ENCODE assay signal across 25 mouse cellular contexts in the genomic region with DNA sequence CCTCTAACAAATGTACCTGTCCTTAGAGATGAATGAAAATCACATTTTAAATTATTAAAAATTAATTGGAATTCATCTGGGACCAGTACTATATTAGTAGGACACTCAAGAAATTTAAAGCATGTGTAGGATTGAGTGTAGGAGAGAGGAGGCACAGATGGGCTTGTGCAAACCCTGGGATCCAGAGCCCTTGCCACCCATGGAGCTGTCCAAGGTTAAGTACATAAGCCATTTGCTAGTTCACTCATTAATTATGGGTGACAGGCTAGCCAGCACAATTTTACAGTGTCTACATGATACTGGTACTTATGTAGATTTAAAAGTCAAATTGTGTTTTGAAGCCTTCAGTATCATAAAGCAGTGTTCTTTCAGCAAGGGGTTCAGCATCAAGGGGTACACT.
A peak's percentile ranks its signal among the peaks of the same experiment; 100 is the strongest.
DNase-seq lines count a peak whose midpoint lies in the region; ATAC-seq and TF ChIP-seq lines count a peak whose summit lies in the region.
"Had no signal": no experiment of that assay in that cellular context is flagged by ENCODE, and none has a peak within 500 bp of the region (broad histone marks: within the 10 kb centered on the region; RNA-seq: fewer than 3 reads in every experiment).

No protein-coding gene starts in this region.

- no peaks in the 10 kb centered on the region for H3K4me1 ChIP-seq in kidney, embryonic 15.5 days
- H3K4me1 ChIP-seq in stomach, embryonic 14.5 days (ENCODE audit: control insufficient read depth, insufficient read depth, low read length), result no peaks in the 10 kb centered on the region
- H3K4me1 ChIP-seq in stomach, postnatal 0 days (replicated peaks; ENCODE audit: control insufficient read depth, insufficient read depth), result no peaks in the 10 kb centered on the region
- H3K4me1 ChIP-seq: heart, embryonic 12.5 days; limb, embryonic 15.5 days; midbrain, embryonic 12.5 days had no signal

- TF ChIP-seq CTCF in stomach, postnatal 0 days (IDR thresholded peaks at IDR 0.05; ENCODE audit: low read depth), result no peak

- H3K27ac ChIP-seq in kidney, embryonic 15.5 days, result no peak overlapping the region
- H3K27ac ChIP-seq in stomach, embryonic 14.5 days (ENCODE audit: low read length), result no peak overlapping the region
- no peak overlapping the region for H3K27ac ChIP-seq in stomach, postnatal 0 days (replicated peaks)
- H3K27ac ChIP-seq: hindbrain, postnatal 0 days; limb, embryonic 15.5 days; midbrain, embryonic 12.5 days had no signal

- no peak for TF ChIP-seq EP300 in stomach, postnatal 0 days (optimal IDR thresholded peaks at IDR 0.05)

- no peak overlapping the region for H3K4me2 ChIP-seq in kidney, embryonic 15.5 days
- H3K4me2 ChIP-seq in stomach, embryonic 14.5 days (replicated peaks; ENCODE audit: low read depth, low read length), result no peak overlapping the region
- no peak overlapping the region for H3K4me2 ChIP-seq in stomach, postnatal 0 days (replicated peaks; ENCODE audit: low read depth)
- H3K4me2 ChIP-seq: heart, embryonic 12.5 days; limb, embryonic 15.5 days; midbrain, embryonic 12.5 days had no signal

- no peaks in the 10 kb centered on the region for H3K9me3 ChIP-seq in kidney, embryonic 15.5 days (replicated peaks)
- no peaks in the 10 kb centered on the region for H3K9me3 ChIP-seq in stomach, embryonic 14.5 days (ENCODE audit: control insufficient read depth, low read depth, low read length)
- no peaks in the 10 kb centered on the region for H3K9me3 ChIP-seq in stomach, postnatal 0 days (ENCODE audit: control insufficient read depth, low read length)
- H3K9me3 ChIP-seq: heart, embryonic 12.5 days; limb, embryonic 15.5 days; midbrain, embryonic 12.5 days had no signal

- no peak for DNase-seq in kidney, adult 9 months
- DNase-seq in stomach, postnatal 0 days (ENCODE audit: low spot score), result no peak
- DNase-seq in embryo, embryonic 9.5 days (ENCODE audit: extremely low spot score), result peak; percentile 4
- DNase-seq in frontal cortex, postnatal 10 days (ENCODE audit: low spot score in 2 of 2), result no peak
- DNase-seq: adrenal gland, postnatal 10 days; cerebellum, adult 8-10 months; gastrocnemius, postnatal 25 days; heart, adult 18-20 months; heart, postnatal 10 days; layer of hippocampus, adult 9-11 months; lung, postnatal 10 days; right cerebral cortex, postnatal 25 days; spleen, adult 18-20 months; thymus, postnatal 14 days had no signal

- H3K27me3 ChIP-seq in kidney, embryonic 15.5 days, result no peaks in the 10 kb centered on the region
- no peaks in the 10 kb centered on the region for H3K27me3 ChIP-seq in stomach, embryonic 14.5 days (ENCODE audit: control insufficient read depth, insufficient read depth, low read length)
- H3K27me3 ChIP-seq in stomach, postnatal 0 days (ENCODE audit: control insufficient read depth, insufficient read depth, low read length), result no peaks in the 10 kb centered on the region
- H3K27me3 ChIP-seq: CH12.LX; heart, embryonic 12.5 days; limb, embryonic 15.5 days; midbrain, embryonic 12.5 days had no signal

- H3K9ac ChIP-seq in kidney, embryonic 15.5 days, result no peak overlapping the region
- no peak overlapping the region for H3K9ac ChIP-seq in stomach, embryonic 14.5 days (replicated peaks; ENCODE audit: low read depth, low read length)
- H3K9ac ChIP-seq in stomach, postnatal 0 days (ENCODE audit: low read length), result no peak overlapping the region
- H3K9ac ChIP-seq: heart, embryonic 12.5 days; limb, embryonic 15.5 days; midbrain, embryonic 12.5 days had no signal

- ATAC-seq in kidney, embryonic 15.5 days (replicated peaks; ENCODE audit: low FRiP score), result peak; percentile 66; the same call in 1 of the 2 replicates
- peak; percentile 49; the same call in 1 of the 2 replicates for ATAC-seq in stomach, embryonic 14.5 days (ENCODE audit: insufficient number of reproducible peaks, insufficient read depth, low FRiP score, low read depth)
- ATAC-seq in stomach, postnatal 0 days (ENCODE audit: low FRiP score, low TSS enrichment), result no peak
- no peak for ATAC-seq in megakaryocyte-erythroid progenitor cell, adult 5-6 weeks (replicated peaks; ENCODE audit: low FRiP score, low TSS enrichment, poor library complexity, severe bottlenecking)
- ATAC-seq: activated CD4-positive, CD25-positive, alpha-beta regulatory T cell, adult 4 months; forebrain, embryonic 16.5 days; hindbrain, postnatal 0 days; intestine, embryonic 16.5 days had no signal

- H3K36me3 ChIP-seq in kidney, embryonic 15.5 days, result no peaks in the 10 kb centered on the region
- H3K36me3 ChIP-seq in stomach, embryonic 14.5 days (ENCODE audit: control insufficient read depth, insufficient read depth, low read length), result no peaks in the 10 kb centered on the region
- no peaks in the 10 kb centered on the region for H3K36me3 ChIP-seq in stomach, postnatal 0 days (ENCODE audit: control insufficient read depth, insufficient read depth, low read length)
- H3K36me3 ChIP-seq: heart, embryonic 12.5 days; limb, embryonic 15.5 days; midbrain, embryonic 12.5 days had no signal

- no peak overlapping the region for H3K4me3 ChIP-seq in kidney, embryonic 15.5 days (replicated peaks)
- no peak overlapping the region for H3K4me3 ChIP-seq in stomach, embryonic 14.5 days (ENCODE audit: low read depth, low read length)
- no peak overlapping the region for H3K4me3 ChIP-seq in stomach, postnatal 0 days (ENCODE audit: low read depth, low read length)
- H3K4me3 ChIP-seq: heart, embryonic 12.5 days; limb, embryonic 15.5 days; midbrain, embryonic 12.5 days had no signal

Comparison
In these comparisons a context has a peak if more than half of its experiments do, and no peak if none do; other contexts are left out.
1. ATAC-seq: peak in kidney, embryonic 15.5 days (single experiment) and stomach, embryonic 14.5 days (single experiment); none in stomach, postnatal 0 days (single experiment) and megakaryocyte-erythroid progenitor cell, adult 5-6 weeks (single experiment).